Mouse (Mus musculus) hindbrain, embryonic 11.5 days (tissue): ENCODE data around the gene Aff1. TPM values are rescaled to one million over a fixed set of nuclear protein-coding genes. Genes with fewer than 3 reads are reported as not detected.

Source experiments
- ATAC-seq: fragments of 200-750 bp; cut with Nextera tagmentation; 2 replicates; pipeline ENCODE4 v1.8.0; 2017; ENCODE audit warnings: mild to moderate bottlenecking, moderate TSS enrichment, moderate library complexity; ENCODE audit not compliant: low FRiP score
- DNase-seq: peaks from one replicate; pipeline ENCODE4 v3.0.0-alpha.2; 2015; ENCODE audit warnings: low spot score
- H3K27ac ChIP-seq: fragments of 300-500 bp; sonication (generic); 2 replicates; pipeline ENCODE4 v1.5.1; 2014; ENCODE audit warnings: mild to moderate bottlenecking, low read depth, low read length
- H3K27me3 ChIP-seq: fragments of 300-500 bp; sonication (generic); 2 replicates; pipeline ENCODE4 v1.6.1; 2014; ENCODE audit warnings: mild to moderate bottlenecking, low read length, moderate library complexity, mixed read lengths; ENCODE audit not compliant: control insufficient read depth, insufficient read depth
- H3K36me3 ChIP-seq: fragments of 300-500 bp; sonication (generic); 2 replicates; pipeline ENCODE4 v1.6.1; 2014; ENCODE audit warnings: mild to moderate bottlenecking, low read length, moderate library complexity, mixed read lengths; ENCODE audit not compliant: control insufficient read depth, insufficient read depth
- H3K4me1 ChIP-seq: fragments of 300-500 bp; sonication (generic); replicated peaks from 2 replicates; pipeline ENCODE4 v1.6.1; 2014; ENCODE audit warnings: low read length, mixed read lengths; ENCODE audit not compliant: control insufficient read depth, insufficient read depth
- H3K4me2 ChIP-seq: fragments of 300-500 bp; sonication (generic); replicated peaks from 2 replicates; pipeline ENCODE4 v1.6.1; 2014; ENCODE audit warnings: mild to moderate bottlenecking, low read depth, low read length
- H3K4me3 ChIP-seq: fragments of 300-500 bp; sonication (generic); 2 replicates; pipeline ENCODE4 v1.5.1; 2014; ENCODE audit warnings: low read depth, low read length
- H3K9ac ChIP-seq: fragments of 300-500 bp; sonication (generic); 2 replicates; pipeline ENCODE4 v1.6.1; 2014; ENCODE audit warnings: low read depth, low read length
- H3K9me3 ChIP-seq: fragments of 300-500 bp; sonication (generic); 2 replicates; pipeline ENCODE4 v1.6.1; 2016; ENCODE audit warnings: low read length; ENCODE audit not compliant: control insufficient read depth
- WGBS: fragments of 180-500 bp; shearing (Covaris S2); extraction: QIAGEN DNeasy Blood & Tissue Kit; methylation state at CpG from one replicate; pipeline ENCODE4 v1.1.7; 2014; 5-methylcytosine and 5-hydroxymethylcytosine counted together
- polyA plus RNA-seq: library from polyadenylated mRNA; unstranded; fragments of >200 nt; fragmentation: Nextera tagmentation; extraction: Ambion mirVana; gene quantifications from 2 replicates; pipeline ENCODE4 v1.2.1, GENCODE M21; 2014

Aff1 gene
- polyA plus RNA-seq, 1 experiment from 2014 or later: 7.0 TPM

- Histone ChIP-seq H3K4me2 (no peak overlapping the region), H3K4me1 (no peaks in the 10 kb centered on the region), H3K27ac (no peak overlapping the region), H3K9me3 (no peaks in the 10 kb centered on the region), H3K4me3 (no peak overlapping the region), H3K36me3 (no peaks in the 10 kb centered on the region), H3K9ac (no peak overlapping the region), H3K27me3 (no peaks in the 10 kb centered on the region)
- no peak for DNase-seq
- 73% methylated on average over 5 of the region's 5 CpGs for WGBS
- no peak for ATAC-seq
Observed at GRCm38 (mm10) chr5:103735411-103736112, 43.4 kb downstream of the Aff1 start.

GRCm38 (mm10) chr5:103736553-103737207 is 44.5 kb downstream of the Aff1 start:
- Histone ChIP-seq H3K27me3 (no peaks in the 10 kb centered on the region), H3K36me3 (no peaks in the 10 kb centered on the region), H3K9ac (no peak overlapping the region), H3K9me3 (no peaks in the 10 kb centered on the region), H3K4me1 (no peaks in the 10 kb centered on the region), H3K4me2 (no peak overlapping the region), H3K27ac (no peak overlapping the region), H3K4me3 (no peak overlapping the region)
- DNase-seq: no peak
- no peak for ATAC-seq
- 72% methylated on average over 6 of the region's 6 CpGs for WGBS

GRCm38 (mm10) chr5:103737208-103738066 is 45.3 kb downstream of the Aff1 start:
- no peak overlapping the region for H3K4me3 ChIP-seq
- H3K4me1 ChIP-seq: no peaks in the 10 kb centered on the region
- no peaks in the 10 kb centered on the region for H3K36me3 ChIP-seq
- no peak overlapping the region for H3K9ac ChIP-seq
- H3K4me2 ChIP-seq: no peak overlapping the region
- H3K27me3 ChIP-seq: no peaks in the 10 kb centered on the region
- H3K9me3 ChIP-seq: no peaks in the 10 kb centered on the region
- DNase-seq (no peak), ATAC-seq (no peak)
- no peak overlapping the region for H3K27ac ChIP-seq
- 79% methylated on average over 26 of the region's 26 CpGs for whole genome bisulfite sequencing

- Histone ChIP-seq H3K9me3 (no peaks in the 10 kb centered on the region), H3K27ac (no peak overlapping the region), H3K4me3 (no peak overlapping the region), H3K9ac (no peak overlapping the region), H3K36me3 (no peaks in the 10 kb centered on the region), H3K27me3 (no peaks in the 10 kb centered on the region), H3K4me1 (no peaks in the 10 kb centered on the region), H3K4me2 (no peak overlapping the region)
- WGBS: 90% methylated on average over 5 of the region's 5 CpGs
- ATAC-seq: no peak
- DNase-seq: no peak
Observed at GRCm38 (mm10) chr5:103738509-103738908, 46.3 kb downstream of the Aff1 start.

GRCm38 (mm10) chr5:103739163-103739562 is 47.0 kb downstream of the Aff1 start:
- no peaks in the 10 kb centered on the region for H3K4me1 ChIP-seq
- no peak overlapping the region for H3K27ac ChIP-seq
- H3K9ac ChIP-seq: no peak overlapping the region
- no peaks in the 10 kb centered on the region for H3K9me3 ChIP-seq
- WGBS: 87% methylated on average over 5 of the region's 5 CpGs
- H3K4me3 ChIP-seq: no peak overlapping the region
- H3K27me3 ChIP-seq: no peaks in the 10 kb centered on the region
- DNase-seq (no peak), ATAC-seq (no peak)
- H3K4me2 ChIP-seq: no peak overlapping the region
- H3K36me3 ChIP-seq: no peaks in the 10 kb centered on the region

GRCm38 (mm10) chr5:103740093-103740902 is 48.1 kb downstream of the Aff1 start:
- DNase-seq (no peak), ATAC-seq (no peak)
- H3K27ac ChIP-seq: no peak overlapping the region
- H3K36me3 ChIP-seq: no peaks in the 10 kb centered on the region
- H3K4me1 ChIP-seq: no peaks in the 10 kb centered on the region
- no peak overlapping the region for H3K4me2 ChIP-seq
- WGBS: 86% methylated on average over 5 of the region's 5 CpGs
- no peak overlapping the region for H3K4me3 ChIP-seq
- H3K27me3 ChIP-seq: no peaks in the 10 kb centered on the region
- H3K9me3 ChIP-seq: no peaks in the 10 kb centered on the region
- no peak overlapping the region for H3K9ac ChIP-seq

- Histone ChIP-seq H3K9me3 (no peaks in the 10 kb centered on the region), H3K27ac (no peak overlapping the region), H3K4me2 (no peak overlapping the region), H3K4me3 (no peak overlapping the region), H3K27me3 (no peaks in the 10 kb centered on the region), H3K36me3 (no peaks in the 10 kb centered on the region), H3K4me1 (no peaks in the 10 kb centered on the region), H3K9ac (no peak overlapping the region)
- DNase-seq (no peak), ATAC-seq (no peak)
- WGBS: 77% methylated on average over 1 of the region's 1 CpGs
Observed at GRCm38 (mm10) chr5:103740903-103741246, 48.7 kb downstream of the Aff1 start.

GRCm38 (mm10) chr5:103741443-103741842 is 49.3 kb downstream of the Aff1 start:
- Histone ChIP-seq H3K27ac (no peak overlapping the region), H3K36me3 (no peaks in the 10 kb centered on the region), H3K4me1 (no peaks in the 10 kb centered on the region), H3K9ac (no peak overlapping the region), H3K27me3 (no peaks in the 10 kb centered on the region), H3K4me3 (no peak overlapping the region), H3K4me2 (no peak overlapping the region), H3K9me3 (no peaks in the 10 kb centered on the region)
- WGBS: 89% methylated on average over 1 of the region's 1 CpGs
- no peak for DNase-seq
- ATAC-seq: no peak
